Mouse (Mus musculus) frontal cortex, adult (tissue): ENCODE measurements at regions not wholly inside any gene's neighbourhood (a gene's known extent, or its start where the extent isn't known, plus 50 kb on each side); places are given as distances from the start of the nearest gene placed in this dataset.

Experiments
- ATAC-seq: cut with Nextera tagmentation; 2 replicates; pipeline ENCODE4 v1.9.2; 2017; ENCODE audit warnings: mild to moderate bottlenecking, moderate library complexity, mixed read lengths; ENCODE audit not compliant: low TSS enrichment

DNA sequence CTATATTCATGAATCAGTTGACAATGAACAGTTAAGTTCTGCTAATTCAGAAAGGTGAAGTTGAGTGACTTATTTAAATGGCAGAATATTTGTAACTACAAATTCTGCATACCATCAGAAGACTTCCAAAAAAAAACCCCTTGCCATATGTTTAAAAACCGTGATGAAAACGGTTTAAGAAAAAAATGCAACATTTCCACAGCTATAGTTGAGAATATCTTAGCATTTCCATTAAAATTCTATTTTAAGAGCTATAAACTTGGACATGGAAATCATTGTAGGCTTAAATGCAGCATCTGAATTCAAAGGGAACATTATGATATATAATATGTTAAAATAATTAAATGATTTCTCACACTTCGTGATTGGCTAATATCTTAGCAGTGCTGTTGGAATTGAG is 799.5 kb downstream of the Zpld1 start:
- ATAC-seq, result peak; percentile 52
